Mouse (Mus musculus): ENCODE data around the gene Eif4e1b. TPM values are rescaled to one million over a fixed set of nuclear protein-coding genes. Genes with fewer than 3 reads are reported as not detected.

Gene Eif4e1b
- polyA plus RNA-seq, 1 experiment from 2014 or later, result not detected

GRCm38 (mm10) chr13:54789561-54790397, 6.0 kb downstream of the Eif4e1b start:
- Histone ChIP-seq H3K27ac (ENCODE audit: low read length) (no peak overlapping the region), H3K4me3 (ENCODE audit: low read depth, low read length) (peak overlapping the region; percentile 56), H3K27me3 (ENCODE audit: control insufficient read depth, insufficient read depth, low read length) (no peaks in the 10 kb centered on the region), H3K4me1 (ENCODE audit: control insufficient read depth, insufficient read depth, low read length) (no peaks in the 10 kb centered on the region), H3K36me3 (ENCODE audit: control insufficient read depth, insufficient read depth, low read length) (no peaks in the 10 kb centered on the region), H3K9ac (replicated peaks; ENCODE audit: low read depth, low read length) (no peak overlapping the region), H3K4me2 (replicated peaks; ENCODE audit: low read depth, low read length) (peak overlapping the region; percentile 96), H3K9me3 (ENCODE audit: control insufficient read depth, low read depth, low read length) (no peaks in the 10 kb centered on the region)
- WGBS, result under 1% methylated on average over 38 of the region's 38 CpGs
- peak; percentile 35; the same call in 1 of the 2 replicates for ATAC-seq (ENCODE audit: insufficient number of reproducible peaks, insufficient read depth, low FRiP score, low read depth)

GRCm38 (mm10) chr13:54792259-54793230, 8.7 kb downstream of the Eif4e1b start:
- Histone ChIP-seq H3K9me3 (ENCODE audit: control insufficient read depth, low read depth, low read length) (no peaks in the 10 kb centered on the region), H3K36me3 (ENCODE audit: control insufficient read depth, insufficient read depth, low read length) (no peaks in the 10 kb centered on the region), H3K27ac (ENCODE audit: low read length) (no peak overlapping the region), H3K9ac (replicated peaks; ENCODE audit: low read depth, low read length) (no peak overlapping the region), H3K4me2 (replicated peaks; ENCODE audit: low read depth, low read length) (no peak overlapping the region), H3K27me3 (ENCODE audit: control insufficient read depth, insufficient read depth, low read length) (no peaks in the 10 kb centered on the region), H3K4me3 (ENCODE audit: low read depth, low read length) (no peak overlapping the region), H3K4me1 (ENCODE audit: control insufficient read depth, insufficient read depth, low read length) (no peaks in the 10 kb centered on the region)
- no peak for ATAC-seq (ENCODE audit: insufficient number of reproducible peaks, insufficient read depth, low FRiP score, low read depth)
- WGBS, result 14% methylated on average over 20 of the region's 21 CpGs

GRCm38 (mm10) chr13:54794002-54794577, 10.3 kb downstream of the Eif4e1b start:
- no peak for ATAC-seq (ENCODE audit: insufficient number of reproducible peaks, insufficient read depth, low FRiP score, low read depth)
- Histone ChIP-seq H3K4me2 (replicated peaks; ENCODE audit: low read depth, low read length) (no peak overlapping the region), H3K27ac (ENCODE audit: low read length) (no peak overlapping the region), H3K4me3 (ENCODE audit: low read depth, low read length) (no peak overlapping the region), H3K27me3 (ENCODE audit: control insufficient read depth, insufficient read depth, low read length) (no peaks in the 10 kb centered on the region), H3K4me1 (ENCODE audit: control insufficient read depth, insufficient read depth, low read length) (no peaks in the 10 kb centered on the region), H3K9me3 (ENCODE audit: control insufficient read depth, low read depth, low read length) (no peaks in the 10 kb centered on the region), H3K36me3 (ENCODE audit: control insufficient read depth, insufficient read depth, low read length) (no peaks in the 10 kb centered on the region), H3K9ac (replicated peaks; ENCODE audit: low read depth, low read length) (no peak overlapping the region)
- 65% methylated on average over 14 of the region's 16 CpGs for WGBS

- Histone ChIP-seq H3K27ac (ENCODE audit: low read length) (no peak overlapping the region), H3K9me3 (ENCODE audit: control insufficient read depth, low read depth, low read length) (no peaks in the 10 kb centered on the region), H3K36me3 (ENCODE audit: control insufficient read depth, insufficient read depth, low read length) (no peaks in the 10 kb centered on the region), H3K4me1 (ENCODE audit: control insufficient read depth, insufficient read depth, low read length) (no peaks in the 10 kb centered on the region), H3K27me3 (ENCODE audit: control insufficient read depth, insufficient read depth, low read length) (no peaks in the 10 kb centered on the region), H3K4me3 (ENCODE audit: low read depth, low read length) (no peak overlapping the region), H3K9ac (replicated peaks; ENCODE audit: low read depth, low read length) (no peak overlapping the region), H3K4me2 (replicated peaks; ENCODE audit: low read depth, low read length) (no peak overlapping the region)
- 45% methylated on average over 5 of the region's 5 CpGs for WGBS
- no peak for ATAC-seq (ENCODE audit: insufficient number of reproducible peaks, insufficient read depth, low FRiP score, low read depth)
Observed at GRCm38 (mm10) chr13:54794843-54795242, 11.0 kb downstream of the Eif4e1b start.

GRCm38 (mm10) chr13:54797356-54797755, 13.6 kb downstream of the Eif4e1b start:
- H3K4me2 ChIP-seq (replicated peaks; ENCODE audit: low read depth, low read length), result no peak overlapping the region
- 39% methylated on average over 4 of the region's 4 CpGs for WGBS
- H3K36me3 ChIP-seq (ENCODE audit: control insufficient read depth, insufficient read depth, low read length), result no peaks in the 10 kb centered on the region
- no peaks in the 10 kb centered on the region for H3K9me3 ChIP-seq (ENCODE audit: control insufficient read depth, low read depth, low read length)
- no peak overlapping the region for H3K27ac ChIP-seq (ENCODE audit: low read length)
- H3K9ac ChIP-seq (replicated peaks; ENCODE audit: low read depth, low read length), result no peak overlapping the region
- no peak overlapping the region for H3K4me3 ChIP-seq (ENCODE audit: low read depth, low read length)
- no peaks in the 10 kb centered on the region for H3K4me1 ChIP-seq (ENCODE audit: control insufficient read depth, insufficient read depth, low read length)
- ATAC-seq (ENCODE audit: insufficient number of reproducible peaks, insufficient read depth, low FRiP score, low read depth), result no peak
- no peaks in the 10 kb centered on the region for H3K27me3 ChIP-seq (ENCODE audit: control insufficient read depth, insufficient read depth, low read length)

- 77% methylated on average over 16 of the region's 16 CpGs for WGBS
- Histone ChIP-seq H3K27ac (ENCODE audit: low read length) (no peak overlapping the region), H3K4me1 (ENCODE audit: control insufficient read depth, insufficient read depth, low read length) (no peaks in the 10 kb centered on the region), H3K36me3 (ENCODE audit: control insufficient read depth, insufficient read depth, low read length) (no peaks in the 10 kb centered on the region), H3K4me2 (replicated peaks; ENCODE audit: low read depth, low read length) (no peak overlapping the region), H3K27me3 (ENCODE audit: control insufficient read depth, insufficient read depth, low read length) (no peaks in the 10 kb centered on the region), H3K4me3 (ENCODE audit: low read depth, low read length) (no peak overlapping the region), H3K9ac (replicated peaks; ENCODE audit: low read depth, low read length) (no peak overlapping the region), H3K9me3 (ENCODE audit: control insufficient read depth, low read depth, low read length) (no peaks in the 10 kb centered on the region)
- no peak for ATAC-seq (ENCODE audit: insufficient number of reproducible peaks, insufficient read depth, low FRiP score, low read depth)
Observed at GRCm38 (mm10) chr13:54797861-54798643, 14.3 kb downstream of the Eif4e1b start.

GRCm38 (mm10) chr13:54798740-54799139, 14.9 kb downstream of the Eif4e1b start:
- Histone ChIP-seq H3K4me2 (replicated peaks; ENCODE audit: low read depth, low read length) (no peak overlapping the region), H3K4me3 (ENCODE audit: low read depth, low read length) (no peak overlapping the region), H3K36me3 (ENCODE audit: control insufficient read depth, insufficient read depth, low read length) (no peaks in the 10 kb centered on the region), H3K9me3 (ENCODE audit: control insufficient read depth, low read depth, low read length) (no peaks in the 10 kb centered on the region), H3K27me3 (ENCODE audit: control insufficient read depth, insufficient read depth, low read length) (no peaks in the 10 kb centered on the region), H3K9ac (replicated peaks; ENCODE audit: low read depth, low read length) (no peak overlapping the region), H3K27ac (ENCODE audit: low read length) (no peak overlapping the region), H3K4me1 (ENCODE audit: control insufficient read depth, insufficient read depth, low read length) (no peaks in the 10 kb centered on the region)
- WGBS, result 66% methylated on average over 10 of the region's 10 CpGs
- ATAC-seq (ENCODE audit: insufficient number of reproducible peaks, insufficient read depth, low FRiP score, low read depth), result no peak
